Mouse (Mus musculus): ENCODE measurements at regions not wholly inside any gene's neighbourhood (a gene's known extent, or its start where the extent isn't known, plus 50 kb on each side); places are given as distances from the start of the nearest gene placed in this dataset.
A peak's percentile ranks its signal among the peaks of the same experiment; 100 is the strongest.

- no peak for DNase-seq (ENCODE audit: low spot score in 2 of 2)
Measured at GRCm38 (mm10) chr13:59962676-59963664, 140.0 kb upstream of the Tut7 start.

- DNase-seq (ENCODE audit: low spot score in 2 of 2) = no peak
Measured at GRCm38 (mm10) chr13:59956441-59956840, 133.5 kb upstream of the Tut7 start.

- no peak for DNase-seq (ENCODE audit: low spot score in 2 of 2)
Measured at GRCm38 (mm10) chr13:59952809-59953208, 129.9 kb upstream of the Tut7 start.

GRCm38 (mm10) chr13:59952116-59952515, 129.2 kb upstream of the Tut7 start:
- no peak for DNase-seq (ENCODE audit: low spot score in 2 of 2)

- no peak for DNase-seq (ENCODE audit: low spot score in 2 of 2)
Measured at GRCm38 (mm10) chr13:59950281-59950680, 127.3 kb upstream of the Tut7 start.

- DNase-seq (ENCODE audit: low spot score in 2 of 2) = no peak
Measured at GRCm38 (mm10) chr13:59949471-59949870, 126.5 kb upstream of the Tut7 start.

- DNase-seq (ENCODE audit: low spot score in 2 of 2) = no peak
Measured at GRCm38 (mm10) chr13:59948496-59949138, 125.7 kb upstream of the Tut7 start.

GRCm38 (mm10) chr13:59947461-59947860, 124.5 kb upstream of the Tut7 start:
- no peak for DNase-seq (ENCODE audit: low spot score in 2 of 2)

GRCm38 (mm10) chr13:59946509-59946908, 123.6 kb upstream of the Tut7 start:
- peak in 1 of 2 experiments; percentile 7 for DNase-seq (ENCODE audit: low spot score in 2 of 2)

- DNase-seq (ENCODE audit: low spot score in 2 of 2) = no peak
Measured at GRCm38 (mm10) chr13:59945631-59946030, 122.7 kb upstream of the Tut7 start.

GRCm38 (mm10) chr13:59943602-59944140, 120.7 kb upstream of the Tut7 start:
- DNase-seq (ENCODE audit: low spot score in 2 of 2) = no peak

GRCm38 (mm10) chr13:59943020-59943419, 120.1 kb upstream of the Tut7 start:
- no peak for DNase-seq (ENCODE audit: low spot score in 2 of 2)

- DNase-seq (ENCODE audit: low spot score in 2 of 2) = no peak
Measured at GRCm38 (mm10) chr13:59941519-59941918, 118.6 kb upstream of the Tut7 start.

GRCm38 (mm10) chr13:59940414-59941205, 117.7 kb upstream of the Tut7 start:
- no peak for DNase-seq (ENCODE audit: low spot score in 2 of 2)

- no peak for DNase-seq (ENCODE audit: low spot score in 2 of 2)
Measured at GRCm38 (mm10) chr13:59939886-59940285, 116.9 kb upstream of the Tut7 start.

- peak in 1 of 2 experiments; percentile 29 for DNase-seq (ENCODE audit: low spot score in 2 of 2)
Measured at GRCm38 (mm10) chr13:59937147-59937546, 114.2 kb upstream of the Tut7 start.

GRCm38 (mm10) chr13:59934556-59934955, 111.6 kb upstream of the Tut7 start:
- DNase-seq (ENCODE audit: low spot score in 2 of 2) = peak in 1 of 2 experiments; percentile 11

GRCm38 (mm10) chr13:59934093-59934492, 111.1 kb upstream of the Tut7 start:
- peak in 1 of 2 experiments; percentile 4 for DNase-seq (ENCODE audit: low spot score in 2 of 2)

GRCm38 (mm10) chr13:59927379-59928111, 104.6 kb upstream of the Tut7 start:
- DNase-seq (ENCODE audit: low spot score in 2 of 2) = peak; percentile 36 to 76

- DNase-seq (ENCODE audit: low spot score in 2 of 2) = peak in 1 of 2 experiments; percentile 59
Measured at GRCm38 (mm10) chr13:59925845-59926481, 103.0 kb upstream of the Tut7 start.

Data from cerebellum, postnatal 4 days (tissue).